Mouse (Mus musculus): ENCODE measurements around the gene Il6st. TPM values are rescaled to one million over a fixed set of nuclear protein-coding genes. Genes with fewer than 3 reads are reported as not detected.

Il6st gene
- polyA plus RNA-seq (2012; rRNA removed; ENCODE audit: low replicate concordance): 37.0 and 52.8 TPM in 2 replicates

GRCm38 (mm10) chr13:112463868-112464625, at the start of gene Il6st:
Gene Il6st, plus strand, starts transcription at chr13:112464070.

Other genes with a start within 250 kb of the Il6st start
- gene Ankrd55, start 175.6 kb upstream of the Il6st start, polyA plus RNA-seq (2012; rRNA removed; ENCODE audit: low replicate concordance): 0.36 and 0.53 TPM in 2 replicates
- gene Il31ra, start 130.3 kb downstream of the Il6st start, polyA plus RNA-seq (2012; rRNA removed; ENCODE audit: low replicate concordance): 0.42 and 1.1 TPM in 2 replicates
- gene Ddx4, start 188.4 kb downstream of the Il6st start, polyA plus RNA-seq (2012; rRNA removed; ENCODE audit: low replicate concordance): 0.11 TPM in 1 of 2 replicates, not detected in the other
- gene Slc38a9, start 196.7 kb downstream of the Il6st start, polyA plus RNA-seq (2012; rRNA removed; ENCODE audit: low replicate concordance): 11.7 and 17.6 TPM in 2 replicates

Data from mammary gland, adult 2 months (tissue).